In the genomic region with DNA sequence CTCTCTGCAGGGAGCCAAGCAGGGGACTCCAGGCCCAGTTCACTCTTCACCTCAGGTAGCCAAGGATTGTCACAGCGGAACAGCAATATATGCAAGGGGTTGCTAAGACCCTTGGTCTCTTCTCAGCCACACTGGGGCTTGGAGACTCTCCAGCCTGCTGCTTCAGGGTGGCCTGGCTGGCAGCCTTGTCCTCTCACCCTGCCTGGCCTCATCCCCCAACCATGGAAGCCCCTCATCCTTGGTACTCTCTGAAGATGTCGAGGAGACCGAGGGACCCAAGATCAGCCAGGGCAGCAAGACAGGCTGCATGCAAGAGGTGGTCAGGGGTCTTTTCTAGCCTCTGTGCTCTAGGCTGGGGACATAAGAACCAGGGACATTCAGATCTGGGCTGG, we compare ENCODE assay signal across 8 mouse cellular contexts. TPM values are rescaled to one million over a fixed set of nuclear protein-coding genes. Genes with fewer than 3 reads are reported as not detected.
DNase-seq lines count a peak whose midpoint lies in the region; ATAC-seq lines count a peak whose summit lies in the region.

No protein-coding gene starts in this region.

- no peaks in the 10 kb centered on the region for H3K36me3 ChIP-seq in kidney, embryonic 15.5 days
- no peaks in the 10 kb centered on the region for H3K36me3 ChIP-seq in embryonic facial prominence, embryonic 11.5 days (replicated peaks; ENCODE audit: control insufficient read depth, insufficient read depth, low read depth, low read length)
- H3K36me3 ChIP-seq in hindbrain, embryonic 11.5 days (ENCODE audit: control insufficient read depth, insufficient read depth, low read length), result no peaks in the 10 kb centered on the region
- no peaks in the 10 kb centered on the region for H3K36me3 ChIP-seq in midbrain, embryonic 13.5 days

- H3K9ac ChIP-seq in kidney, embryonic 15.5 days, result 0 out of 2 replicates have a peak overlapping the region, but pooled peaks have one; percentile 29
- H3K9ac ChIP-seq in embryonic facial prominence, embryonic 11.5 days (replicated peaks; ENCODE audit: low read length), result peak overlapping the region; percentile 28; the same call in 1 of the 2 replicates
- peak overlapping the region; percentile 28; the same call in 1 of the 2 replicates for H3K9ac ChIP-seq in hindbrain, embryonic 11.5 days (ENCODE audit: low read depth, low read length)
- 0 out of 2 replicates have a peak overlapping the region, but pooled peaks have one; percentile 10 for H3K9ac ChIP-seq in midbrain, embryonic 13.5 days (replicated peaks)

- DNase-seq in kidney, postnatal 36 days, result no peak
- no peak for DNase-seq in embryonic facial prominence, embryonic 11.5 days (ENCODE audit: low spot score)
- no peak for DNase-seq in hindbrain, embryonic 11.5 days (ENCODE audit: low spot score)
- no peak for DNase-seq in frontal cortex, adult 2 months (ENCODE audit: extremely low spot score in 1 of 2, low spot score in 1 of 2)
- no peak for DNase-seq in adrenal gland, adult 8-10 months
- no peak for DNase-seq in left cerebral cortex, adult 11 months (ENCODE audit: low spot score)

- peak overlapping the region; percentile 43 for H3K4me2 ChIP-seq in kidney, embryonic 15.5 days
- H3K4me2 ChIP-seq in embryonic facial prominence, embryonic 11.5 days (ENCODE audit: low read depth, low read length), result no peak overlapping the region
- no peak overlapping the region for H3K4me2 ChIP-seq in hindbrain, embryonic 11.5 days (replicated peaks; ENCODE audit: low read depth, low read length)
- peak overlapping the region; percentile 31 for H3K4me2 ChIP-seq in midbrain, embryonic 13.5 days (replicated peaks)

- H3K27me3 ChIP-seq in kidney, embryonic 15.5 days, result no peaks in the 10 kb centered on the region
- H3K27me3 ChIP-seq in embryonic facial prominence, embryonic 11.5 days (ENCODE audit: control insufficient read depth, insufficient read depth, low read length), result no peaks in the 10 kb centered on the region
- H3K27me3 ChIP-seq in hindbrain, embryonic 11.5 days (ENCODE audit: control insufficient read depth, insufficient read depth, low read length), result no peaks in the 10 kb centered on the region
- H3K27me3 ChIP-seq in midbrain, embryonic 13.5 days, result no peaks in the 10 kb centered on the region

- no peak for ATAC-seq in kidney, embryonic 15.5 days (replicated peaks; ENCODE audit: low FRiP score)
- no peak for ATAC-seq in embryonic facial prominence, embryonic 11.5 days (replicated peaks; ENCODE audit: insufficient number of reproducible peaks, low FRiP score, low TSS enrichment, low read depth)
- ATAC-seq in hindbrain, embryonic 11.5 days (ENCODE audit: low FRiP score), result peak; percentile 22; the same call in 1 of the 2 replicates
- no peak; the same call in 1 of the 2 replicates for ATAC-seq in midbrain, embryonic 13.5 days

- H3K4me3 ChIP-seq in kidney, embryonic 15.5 days (replicated peaks), result 0 out of 2 replicates have a peak overlapping the region, but pooled peaks have one; percentile 8
- H3K4me3 ChIP-seq in embryonic facial prominence, embryonic 11.5 days (ENCODE audit: low read depth, low read length), result no peak overlapping the region
- no peak overlapping the region for H3K4me3 ChIP-seq in hindbrain, embryonic 11.5 days (ENCODE audit: low read depth, low read length)
- no peak overlapping the region; the same call in 1 of the 2 replicates for H3K4me3 ChIP-seq in midbrain, embryonic 13.5 days (replicated peaks)

- no peaks in the 10 kb centered on the region for H3K9me3 ChIP-seq in kidney, embryonic 15.5 days (replicated peaks)
- H3K9me3 ChIP-seq in embryonic facial prominence, embryonic 11.5 days (replicated peaks; ENCODE audit: control insufficient read depth, low read length), result no peaks in the 10 kb centered on the region
- H3K9me3 ChIP-seq in hindbrain, embryonic 11.5 days (ENCODE audit: control insufficient read depth, low read length), result no peaks in the 10 kb centered on the region
- no peaks in the 10 kb centered on the region for H3K9me3 ChIP-seq in midbrain, embryonic 13.5 days

- peaks cover 28% of the 10 kb centered on the region for H3K4me1 ChIP-seq in kidney, embryonic 15.5 days
- H3K4me1 ChIP-seq in embryonic facial prominence, embryonic 11.5 days (ENCODE audit: control insufficient read depth, insufficient read depth, low read length), result peaks cover 13% of the 10 kb centered on the region
- H3K4me1 ChIP-seq in hindbrain, embryonic 11.5 days (replicated peaks; ENCODE audit: control insufficient read depth, insufficient read depth, low read length), result peaks cover 3% of the 10 kb centered on the region; the same call in 1 of the 2 replicates
- H3K4me1 ChIP-seq in midbrain, embryonic 13.5 days (replicated peaks), result peaks cover 23% of the 10 kb centered on the region

- WGBS in kidney, embryonic 15.5 days, result 48% methylated on average over 3 of the region's 3 CpGs
- 43% methylated on average over 3 of the region's 3 CpGs for WGBS in embryonic facial prominence, embryonic 11.5 days
- WGBS in hindbrain, embryonic 11.5 days, result 49% methylated on average over 3 of the region's 3 CpGs
- WGBS in midbrain, embryonic 13.5 days, result 41% methylated on average over 3 of the region's 3 CpGs

- H3K27ac ChIP-seq in kidney, embryonic 15.5 days, result peak overlapping the region; percentile 85
- peak overlapping the region; percentile 62 for H3K27ac ChIP-seq in embryonic facial prominence, embryonic 11.5 days (replicated peaks; ENCODE audit: low read depth, low read length)
- no peak overlapping the region for H3K27ac ChIP-seq in hindbrain, embryonic 11.5 days (ENCODE audit: low read depth, low read length)
- H3K27ac ChIP-seq in midbrain, embryonic 13.5 days, result no peak overlapping the region

RNA-seq across cellular contexts. Expression of gene Col6a1, which starts 7.7 kb away (rescaled TPM):
- polyA plus RNA-seq in kidney, embryonic 15.5 days (2015; fragmentation: Nextera tagmentation; extraction: Ambion mirVana), result 75.3 and 112 TPM in 2 replicates
- 18.5 and 19.8 TPM in 2 replicates for polyA plus RNA-seq in embryonic facial prominence, embryonic 11.5 days (2014; fragmentation: Nextera tagmentation; extraction: Ambion mirVana)
- 15.7 and 16.7 TPM in 2 replicates for polyA plus RNA-seq in hindbrain, embryonic 11.5 days (2014; fragmentation: Nextera tagmentation; extraction: Ambion mirVana)
- polyA plus RNA-seq in midbrain, embryonic 13.5 days (2015; fragmentation: Nextera tagmentation; extraction: Ambion mirVana), result 10.1 and 12.7 TPM in 2 replicates
- 169 and 240 TPM in 2 replicates for polyA plus RNA-seq in frontal cortex, adult 2 months (2012; rRNA removed)
- 100 to 1,000 TPM; 163 to 254 (median 213) TPM for total RNA-seq in adrenal gland, adult 8-10 months (2022)

Comparison
In these comparisons a context has a peak if more than half of its experiments do, and no peak if none do; other contexts are left out.
1. H3K27ac ChIP-seq: peak in kidney, embryonic 15.5 days (single experiment) and embryonic facial prominence, embryonic 11.5 days (single experiment); none in hindbrain, embryonic 11.5 days (single experiment) and midbrain, embryonic 13.5 days (single experiment).
2. H3K4me2 ChIP-seq: peak in kidney, embryonic 15.5 days (single experiment) and midbrain, embryonic 13.5 days (single experiment); none in embryonic facial prominence, embryonic 11.5 days (single experiment) and hindbrain, embryonic 11.5 days (single experiment).
3. Peak in every context shown above with its lines, with median percentiles within 50 percentile points of each other: H3K9ac ChIP-seq.